Mouse (Mus musculus): ENCODE data around the gene Lyrm9. TPM values are rescaled to one million over a fixed set of nuclear protein-coding genes. Genes with fewer than 3 reads are reported as not detected.

The Lyrm9 gene
- total RNA-seq, 2 experiments from 2014 or later: 28.3 to 34.3 TPM

Other genes starting within 250 kb of the Lyrm9 start
- gene Nlk, start 129.2 kb upstream of the Lyrm9 start, total RNA-seq (2021): 10 to 100 TPM; 17.2 to 18.5 TPM
- gene Ccnq, start 74.9 kb upstream of the Lyrm9 start, total RNA-seq (2021): 10 to 100 TPM; 18.0 to 18.4 TPM
- 10 to 100 TPM in 1 of 2 experiments, 1 to 10 TPM in 1; 7.3 to 11.1 TPM for gene Nos2, start 94.2 kb downstream of the Lyrm9 start, total RNA-seq (2021)
- gene Lgals9, start 158.4 kb downstream of the Lyrm9 start, total RNA-seq (2021): 10 to 100 TPM; 49.5 to 50.5 TPM